Mouse (Mus musculus): ENCODE measurements around the gene Lnx2. TPM values are rescaled to one million over a fixed set of nuclear protein-coding genes. Genes with fewer than 3 reads are reported as not detected.

Gene Lnx2
- polyA plus RNA-seq, 2 experiments = 4.1 to 4.4 TPM

GRCm38 (mm10) chr5:147053071-147053470 lies 23.3 kb downstream of the Lnx2 start:
- ATAC-seq (ENCODE audit: insufficient read depth) (no peak), DNase-seq (ENCODE audit: low read depth in 3 of 3, low spot score in 3 of 3) (no peak)
- no peak for TF ChIP-seq EP300 (IDR thresholded peaks at IDR 0.05; ENCODE audit: low read depth)
- TF ChIP-seq CTCF (IDR thresholded peaks at IDR 0.05; ENCODE audit: low read depth) = no peak
- Histone ChIP-seq H3K4me2 (ENCODE audit: low read depth) (no peak overlapping the region), H3K27me3 (ENCODE audit: control insufficient read depth, insufficient read depth, low read length) (no peaks in the 10 kb centered on the region), H3K9ac (replicated peaks) (no peak overlapping the region), H3K4me1 (replicated peaks; ENCODE audit: control insufficient read depth in 2 of 2, insufficient read depth in 2 of 2, low read length in 1 of 2) (peaks cover 0 to 28% of the 10 kb centered on the region in 2 experiments; a peak in 3 of 4 replicates), H3K27ac (no peak overlapping the region), H3K9me3 (ENCODE audit: control insufficient read depth, low read length) (no peaks in the 10 kb centered on the region), H3K36me3 (replicated peaks; ENCODE audit: control insufficient read depth, insufficient read depth, low read depth) (no peaks in the 10 kb centered on the region), H3K4me3 (ENCODE audit: insufficient read depth in 1 of 2, low read depth in 2 of 2, low read length in 2 of 2) (no peak overlapping the region)
- 58% methylated on average over 6 of the region's 6 CpGs for WGBS (ENCODE audit: insufficient replicate concordance)

GRCm38 (mm10) chr5:147052309-147052558 lies 24.2 kb downstream of the Lnx2 start:
- no peak overlapping the region for H3K9ac ChIP-seq (replicated peaks)
- ATAC-seq (ENCODE audit: insufficient read depth) (no peak), DNase-seq (ENCODE audit: low read depth in 3 of 3, low spot score in 3 of 3) (no peak)
- TF ChIP-seq EP300 (IDR thresholded peaks at IDR 0.05; ENCODE audit: low read depth) (no peak), CTCF (IDR thresholded peaks at IDR 0.05; ENCODE audit: low read depth) (no peak)
- H3K4me2 ChIP-seq (ENCODE audit: low read depth) = no peak overlapping the region
- no peak overlapping the region for H3K27ac ChIP-seq
- H3K27me3 ChIP-seq (ENCODE audit: control insufficient read depth, insufficient read depth, low read length) = no peaks in the 10 kb centered on the region
- no peaks in the 10 kb centered on the region for H3K36me3 ChIP-seq (replicated peaks; ENCODE audit: control insufficient read depth, insufficient read depth, low read depth)
- 82% methylated on average over 4 of the region's 4 CpGs for WGBS (ENCODE audit: insufficient replicate concordance)
- no peaks in the 10 kb centered on the region for H3K9me3 ChIP-seq (ENCODE audit: control insufficient read depth, low read length)
- H3K4me3 ChIP-seq (ENCODE audit: insufficient read depth in 1 of 2, low read depth in 2 of 2, low read length in 2 of 2) = no peak overlapping the region
- H3K4me1 ChIP-seq (replicated peaks; ENCODE audit: control insufficient read depth in 2 of 2, insufficient read depth in 2 of 2, low read length in 1 of 2) = peaks cover 0 to 28% of the 10 kb centered on the region in 2 experiments; a peak in 3 of 4 replicates

GRCm38 (mm10) chr5:147051500-147052308 lies 24.7 kb downstream of the Lnx2 start:
- H3K4me3 ChIP-seq (ENCODE audit: insufficient read depth in 1 of 2, low read depth in 2 of 2, low read length in 2 of 2) = no peak overlapping the region
- ATAC-seq (ENCODE audit: insufficient read depth) = no peak
- H3K36me3 ChIP-seq (replicated peaks; ENCODE audit: control insufficient read depth, insufficient read depth, low read depth) = no peaks in the 10 kb centered on the region
- peaks cover 0 to 25% of the 10 kb centered on the region in 2 experiments; a peak in 3 of 4 replicates for H3K4me1 ChIP-seq (replicated peaks; ENCODE audit: control insufficient read depth in 2 of 2, insufficient read depth in 2 of 2, low read length in 1 of 2)
- H3K27ac ChIP-seq = no peak overlapping the region
- H3K9me3 ChIP-seq (ENCODE audit: control insufficient read depth, low read length) = no peaks in the 10 kb centered on the region
- H3K27me3 ChIP-seq (ENCODE audit: control insufficient read depth, insufficient read depth, low read length) = no peaks in the 10 kb centered on the region
- TF ChIP-seq EP300 (IDR thresholded peaks at IDR 0.05; ENCODE audit: low read depth) (no peak), CTCF (IDR thresholded peaks at IDR 0.05; ENCODE audit: low read depth) (no peak)
- WGBS (ENCODE audit: insufficient replicate concordance) = 60% methylated on average over 29 of the region's 29 CpGs
- peak overlapping the region; percentile 15; the same call in 1 of the 2 replicates for H3K4me2 ChIP-seq (ENCODE audit: low read depth)
- no peak overlapping the region for H3K9ac ChIP-seq (replicated peaks)
- no peak for DNase-seq (ENCODE audit: low read depth in 3 of 3, low spot score in 3 of 3)

GRCm38 (mm10) chr5:147050816-147051499 lies 25.4 kb downstream of the Lnx2 start:
- H3K27ac ChIP-seq = no peak overlapping the region
- 62% methylated on average over 13 of the region's 13 CpGs for WGBS (ENCODE audit: insufficient replicate concordance)
- H3K9ac ChIP-seq (replicated peaks) = no peak overlapping the region
- no peak overlapping the region for H3K4me3 ChIP-seq (ENCODE audit: insufficient read depth in 1 of 2, low read depth in 2 of 2, low read length in 2 of 2)
- DNase-seq (ENCODE audit: low read depth in 3 of 3, low spot score in 3 of 3) (no peak), ATAC-seq (ENCODE audit: insufficient read depth) (no peak)
- H3K36me3 ChIP-seq (replicated peaks; ENCODE audit: control insufficient read depth, insufficient read depth, low read depth) = no peaks in the 10 kb centered on the region
- peak overlapping the region; percentile 15; the same call in 1 of the 2 replicates for H3K4me2 ChIP-seq (ENCODE audit: low read depth)
- H3K27me3 ChIP-seq (ENCODE audit: control insufficient read depth, insufficient read depth, low read length) = no peaks in the 10 kb centered on the region
- TF ChIP-seq EP300 (IDR thresholded peaks at IDR 0.05; ENCODE audit: low read depth) = no peak
- no peak for TF ChIP-seq CTCF (IDR thresholded peaks at IDR 0.05; ENCODE audit: low read depth)
- peaks cover 0 to 22% of the 10 kb centered on the region in 2 experiments; a peak in 3 of 4 replicates for H3K4me1 ChIP-seq (replicated peaks; ENCODE audit: control insufficient read depth in 2 of 2, insufficient read depth in 2 of 2, low read length in 1 of 2)
- no peaks in the 10 kb centered on the region for H3K9me3 ChIP-seq (ENCODE audit: control insufficient read depth, low read length)

GRCm38 (mm10) chr5:147049544-147050209 lies 26.7 kb downstream of the Lnx2 start:
- Histone ChIP-seq H3K9me3 (ENCODE audit: control insufficient read depth, low read length) (no peaks in the 10 kb centered on the region), H3K36me3 (replicated peaks; ENCODE audit: control insufficient read depth, insufficient read depth, low read depth) (no peaks in the 10 kb centered on the region), H3K4me2 (ENCODE audit: low read depth) (no peak overlapping the region), H3K4me3 (ENCODE audit: insufficient read depth in 1 of 2, low read depth in 2 of 2, low read length in 2 of 2) (no peak overlapping the region), H3K27me3 (ENCODE audit: control insufficient read depth, insufficient read depth, low read length) (no peaks in the 10 kb centered on the region), H3K9ac (replicated peaks) (no peak overlapping the region), H3K4me1 (replicated peaks; ENCODE audit: control insufficient read depth in 2 of 2, insufficient read depth in 2 of 2, low read length in 1 of 2) (peaks cover 0 to 18% of the 10 kb centered on the region in 2 experiments; a peak in 3 of 4 replicates), H3K27ac (no peak overlapping the region)
- TF ChIP-seq CTCF (IDR thresholded peaks at IDR 0.05; ENCODE audit: low read depth) (no peak), EP300 (IDR thresholded peaks at IDR 0.05; ENCODE audit: low read depth) (no peak)
- DNase-seq (ENCODE audit: low read depth in 3 of 3, low spot score in 3 of 3) (no peak), ATAC-seq (ENCODE audit: insufficient read depth) (no peak)
- 59% methylated on average over 19 of the region's 19 CpGs for WGBS (ENCODE audit: insufficient replicate concordance)

Data from liver, embryonic 14.5 days (tissue).